Mouse (Mus musculus): ENCODE results near the gene Kctd17. TPM values are rescaled to one million over a fixed set of nuclear protein-coding genes. Genes with fewer than 3 reads are reported as not detected.

Kctd17 gene
- polyA plus RNA-seq, 1 experiment from 2014 or later = 45.7 TPM

- no peak overlapping the region for H3K4me2 ChIP-seq
- no peaks in the 10 kb centered on the region for H3K9me3 ChIP-seq
- peak overlapping the region; percentile 51 for H3K27ac ChIP-seq
- no peaks in the 10 kb centered on the region for H3K27me3 ChIP-seq
- H3K4me3 ChIP-seq = no peak overlapping the region
- ATAC-seq (ENCODE audit: insufficient number of reproducible peaks, low FRiP score, low TSS enrichment, low read depth) = no peak
- no peak overlapping the region for H3K9ac ChIP-seq
- 32% methylated on average over 7 of the region's 7 CpGs for WGBS
- H3K36me3 ChIP-seq = no peaks in the 10 kb centered on the region
- H3K4me1 ChIP-seq = peaks cover 20% of the 10 kb centered on the region
Measured at GRCm38 (mm10) chr15:78449694-78450418, 21.5 kb downstream of the Kctd17 start.

GRCm38 (mm10) chr15:78450419-78450768, 22.0 kb downstream of the Kctd17 start:
- H3K4me3 ChIP-seq = no peak overlapping the region
- H3K27ac ChIP-seq = peak overlapping the region; percentile 51
- H3K36me3 ChIP-seq = no peaks in the 10 kb centered on the region
- H3K4me2 ChIP-seq = no peak overlapping the region
- no peaks in the 10 kb centered on the region for H3K9me3 ChIP-seq
- no peak for ATAC-seq (ENCODE audit: insufficient number of reproducible peaks, low FRiP score, low TSS enrichment, low read depth)
- peaks cover 24% of the 10 kb centered on the region for H3K4me1 ChIP-seq
- no peaks in the 10 kb centered on the region for H3K27me3 ChIP-seq
- H3K9ac ChIP-seq = no peak overlapping the region
- WGBS = 81% methylated on average over 6 of the region's 6 CpGs

- no peak for ATAC-seq (ENCODE audit: insufficient number of reproducible peaks, low FRiP score, low TSS enrichment, low read depth)
- H3K27ac ChIP-seq = no peak overlapping the region
- no peaks in the 10 kb centered on the region for H3K36me3 ChIP-seq
- H3K9me3 ChIP-seq = no peaks in the 10 kb centered on the region
- H3K27me3 ChIP-seq = no peaks in the 10 kb centered on the region
- no peak overlapping the region for H3K4me2 ChIP-seq
- H3K9ac ChIP-seq = no peak overlapping the region
- peaks cover 27% of the 10 kb centered on the region for H3K4me1 ChIP-seq
- no peak overlapping the region for H3K4me3 ChIP-seq
- 64% methylated on average over 2 of the region's 2 CpGs for WGBS
Measured at GRCm38 (mm10) chr15:78451201-78451600, 22.8 kb downstream of the Kctd17 start.

- 69% methylated on average over 3 of the region's 3 CpGs for WGBS
Measured at GRCm38 (mm10) chr15:78452929-78453328, 24.6 kb downstream of the Kctd17 start.

GRCm38 (mm10) chr15:78455168-78455567, 26.8 kb downstream of the Kctd17 start:
- no peak; the same call in 1 of the 2 replicates for ATAC-seq (ENCODE audit: insufficient number of reproducible peaks, low FRiP score, low TSS enrichment, low read depth)
- peaks cover 14% of the 10 kb centered on the region for H3K4me1 ChIP-seq
- no peaks in the 10 kb centered on the region for H3K27me3 ChIP-seq
- H3K9ac ChIP-seq = no peak overlapping the region
- H3K4me2 ChIP-seq = no peak overlapping the region
- no peak overlapping the region for H3K27ac ChIP-seq
- H3K9me3 ChIP-seq = no peaks in the 10 kb centered on the region
- H3K36me3 ChIP-seq = no peaks in the 10 kb centered on the region
- 73% methylated on average over 4 of the region's 4 CpGs for WGBS
- no peak overlapping the region for H3K4me3 ChIP-seq

More at GRCm38 (mm10) chr15:78452929-78453328, 24.6 kb downstream of the Kctd17 start:
- H3K4me2 ChIP-seq = no peak overlapping the region
- no peak overlapping the region for H3K27ac ChIP-seq
- no peaks in the 10 kb centered on the region for H3K9me3 ChIP-seq
- ATAC-seq (ENCODE audit: insufficient number of reproducible peaks, low FRiP score, low TSS enrichment, low read depth) = no peak
- no peaks in the 10 kb centered on the region for H3K27me3 ChIP-seq
- H3K4me3 ChIP-seq = no peak overlapping the region
- H3K36me3 ChIP-seq = no peaks in the 10 kb centered on the region
- peaks cover 23% of the 10 kb centered on the region for H3K4me1 ChIP-seq
- no peak overlapping the region for H3K9ac ChIP-seq

- Histone ChIP-seq H3K27ac (no peak overlapping the region), H3K9me3 (no peaks in the 10 kb centered on the region), H3K27me3 (no peaks in the 10 kb centered on the region), H3K9ac (no peak overlapping the region), H3K4me1 (peaks cover 11% of the 10 kb centered on the region; the same call in 1 of the 2 replicates), H3K4me2 (no peak overlapping the region), H3K36me3 (no peaks in the 10 kb centered on the region), H3K4me3 (no peak overlapping the region)
- WGBS = 35% methylated on average over 7 of the region's 7 CpGs
- no peak for ATAC-seq (ENCODE audit: insufficient number of reproducible peaks, low FRiP score, low TSS enrichment, low read depth)
Measured at GRCm38 (mm10) chr15:78456051-78456450, 27.7 kb downstream of the Kctd17 start.

- Histone ChIP-seq H3K4me3 (no peak overlapping the region), H3K27me3 (no peaks in the 10 kb centered on the region), H3K27ac (no peak overlapping the region), H3K9ac (no peak overlapping the region), H3K4me1 (peaks cover 11% of the 10 kb centered on the region; the same call in 1 of the 2 replicates), H3K36me3 (no peaks in the 10 kb centered on the region), H3K4me2 (no peak overlapping the region), H3K9me3 (no peaks in the 10 kb centered on the region)
- WGBS = 76% methylated on average over 10 of the region's 10 CpGs
- no peak for ATAC-seq (ENCODE audit: insufficient number of reproducible peaks, low FRiP score, low TSS enrichment, low read depth)
Measured at GRCm38 (mm10) chr15:78457193-78457592, 28.8 kb downstream of the Kctd17 start.

- Histone ChIP-seq H3K4me2 (no peak overlapping the region), H3K4me1 (no peaks in the 10 kb centered on the region), H3K4me3 (no peak overlapping the region), H3K27me3 (no peaks in the 10 kb centered on the region), H3K27ac (no peak overlapping the region), H3K9me3 (no peaks in the 10 kb centered on the region), H3K9ac (no peak overlapping the region), H3K36me3 (no peaks in the 10 kb centered on the region)
- 44% methylated on average over 2 of the region's 2 CpGs for WGBS
- no peak for ATAC-seq (ENCODE audit: insufficient number of reproducible peaks, low FRiP score, low TSS enrichment, low read depth)
Measured at GRCm38 (mm10) chr15:78462981-78463380, 34.6 kb downstream of the Kctd17 start.

- Histone ChIP-seq H3K9me3 (no peaks in the 10 kb centered on the region), H3K36me3 (no peaks in the 10 kb centered on the region), H3K4me1 (no peaks in the 10 kb centered on the region), H3K27ac (no peak overlapping the region), H3K4me3 (no peak overlapping the region), H3K4me2 (no peak overlapping the region), H3K27me3 (no peaks in the 10 kb centered on the region), H3K9ac (no peak overlapping the region)
- 34% methylated on average over 6 of the region's 6 CpGs for WGBS
- no peak for ATAC-seq (ENCODE audit: insufficient number of reproducible peaks, low FRiP score, low TSS enrichment, low read depth)
Measured at GRCm38 (mm10) chr15:78466809-78467208, 38.4 kb downstream of the Kctd17 start.

- Histone ChIP-seq H3K4me1 (no peaks in the 10 kb centered on the region), H3K27ac (no peak overlapping the region), H3K4me2 (no peak overlapping the region), H3K36me3 (no peaks in the 10 kb centered on the region), H3K4me3 (no peak overlapping the region), H3K27me3 (no peaks in the 10 kb centered on the region), H3K9ac (no peak overlapping the region), H3K9me3 (no peaks in the 10 kb centered on the region)
- no peak for ATAC-seq (ENCODE audit: insufficient number of reproducible peaks, low FRiP score, low TSS enrichment, low read depth)
- whole genome bisulfite sequencing = 92% methylated on average over 7 of the region's 7 CpGs
Measured at GRCm38 (mm10) chr15:78467570-78467969, 39.2 kb downstream of the Kctd17 start.

GRCm38 (mm10) chr15:78468379-78468937, 40.1 kb downstream of the Kctd17 start, which contains the start of gene Tmprss6:
Gene Tmprss6 (minus strand): TSS chr15:78468634.
- ATAC-seq (ENCODE audit: insufficient number of reproducible peaks, low FRiP score, low TSS enrichment, low read depth) = no peak
- no peaks in the 10 kb centered on the region for H3K36me3 ChIP-seq
- no peaks in the 10 kb centered on the region for H3K4me1 ChIP-seq
- 78% methylated on average over 7 of the region's 7 CpGs for WGBS
- H3K9ac ChIP-seq = no peak within 1 kb of the TSS
- no peaks in the 10 kb centered on the region for H3K9me3 ChIP-seq
- H3K4me2 ChIP-seq = no peak within 1 kb of the TSS
- no peaks in the 10 kb centered on the region for H3K27me3 ChIP-seq
- H3K27ac ChIP-seq = no peak within 1 kb of the TSS
- no peak within 1 kb of the TSS for H3K4me3 ChIP-seq

- Histone ChIP-seq H3K27me3 (no peaks in the 10 kb centered on the region), H3K4me3 (no peak overlapping the region), H3K4me2 (no peak overlapping the region), H3K27ac (no peak overlapping the region), H3K4me1 (no peaks in the 10 kb centered on the region), H3K9ac (no peak overlapping the region), H3K36me3 (no peaks in the 10 kb centered on the region), H3K9me3 (no peaks in the 10 kb centered on the region)
- 68% methylated on average over 4 of the region's 4 CpGs for WGBS
- no peak for ATAC-seq (ENCODE audit: insufficient number of reproducible peaks, low FRiP score, low TSS enrichment, low read depth)
Measured at GRCm38 (mm10) chr15:78470495-78471276, 42.3 kb downstream of the Kctd17 start.
